Mouse (Mus musculus): ENCODE data around the gene Ptrh1.

Gene Ptrh1

GRCm38 (mm10) chr2:32756674-32757055 is 18.9 kb upstream of the Ptrh1 start:
- no peak for DNase-seq (ENCODE audit: low spot score in 2 of 2)

GRCm38 (mm10) chr2:32757056-32757845 is 18.3 kb upstream of the Ptrh1 start, which contains the start of gene Tor2a:
Gene Tor2a, plus strand, starts transcription at chr2:32757234.
- peak; percentile 98 for DNase-seq (ENCODE audit: low spot score in 2 of 2)

DNA sequence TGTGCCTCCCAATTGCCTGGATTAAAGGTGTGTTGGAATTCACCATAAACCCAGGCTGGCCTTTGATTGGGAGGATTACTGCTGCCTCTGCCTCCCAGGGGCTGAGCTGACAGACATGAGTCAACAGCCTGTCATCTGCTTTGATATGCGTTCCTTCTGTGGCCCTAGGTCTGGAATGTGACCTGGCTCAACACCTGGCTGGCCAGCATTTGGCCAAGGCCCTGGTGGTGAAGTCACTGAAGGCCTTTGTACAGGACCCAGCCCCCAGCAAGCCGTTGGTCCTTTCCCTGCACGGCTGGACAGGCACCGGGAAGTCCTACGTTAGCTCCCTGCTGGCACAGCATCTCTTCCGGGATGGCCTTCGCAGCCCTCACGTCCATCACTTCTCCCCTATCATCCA is 17.1 kb upstream of the Ptrh1 start:
- DNase-seq (ENCODE audit: low spot score in 2 of 2) = no peak

DNA sequence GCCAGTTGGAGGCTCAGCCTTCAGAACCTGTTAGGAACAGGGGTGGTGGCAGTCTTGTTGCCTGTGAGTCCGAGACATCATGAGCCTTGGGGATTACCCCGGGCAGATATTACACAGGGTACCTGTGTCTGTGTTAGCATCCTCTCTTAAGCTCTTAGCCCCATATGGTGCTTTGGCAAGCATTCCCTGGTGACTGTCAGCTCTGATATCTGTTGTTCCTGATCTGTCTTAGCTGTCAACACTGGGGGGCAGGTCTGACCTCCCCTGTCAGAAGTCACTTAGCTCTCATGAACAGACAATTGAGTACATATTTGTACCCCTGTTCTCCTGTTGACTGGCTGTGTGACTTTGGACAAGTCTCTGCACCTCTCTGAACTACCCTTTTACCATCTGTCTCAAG is 16.6 kb upstream of the Ptrh1 start:
- DNase-seq (ENCODE audit: low spot score in 2 of 2) = no peak

- no peak for DNase-seq (ENCODE audit: low spot score in 2 of 2)
These were observed 14.2 kb upstream of the Ptrh1 start for GRCm38 (mm10) chr2:32761361-32761760.

DNA sequence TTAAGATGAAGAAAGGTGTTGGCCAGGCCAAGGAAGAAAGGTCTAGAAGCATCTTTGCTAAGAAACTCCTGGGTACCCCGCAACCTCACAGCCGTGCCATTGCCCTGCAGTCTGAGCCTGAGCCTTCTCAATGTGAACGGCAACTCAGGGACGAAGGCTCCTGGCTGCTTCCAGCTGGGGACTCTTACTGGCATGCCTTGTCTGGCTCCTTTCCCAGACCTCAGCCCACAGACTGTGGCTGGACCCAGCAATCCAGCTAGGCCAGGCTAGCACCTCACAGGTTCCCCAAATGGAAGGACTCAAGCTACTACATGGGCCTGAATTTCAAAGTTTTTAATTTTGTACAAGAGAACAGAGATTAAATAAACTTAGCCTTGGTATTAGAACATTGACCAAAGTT is 13.7 kb upstream of the Ptrh1 start:
- no peak for DNase-seq (ENCODE audit: low spot score in 2 of 2)

GRCm38 (mm10) chr2:32763353-32763752 is 12.2 kb upstream of the Ptrh1 start:
- no peak for DNase-seq (ENCODE audit: low spot score in 2 of 2)

DNA sequence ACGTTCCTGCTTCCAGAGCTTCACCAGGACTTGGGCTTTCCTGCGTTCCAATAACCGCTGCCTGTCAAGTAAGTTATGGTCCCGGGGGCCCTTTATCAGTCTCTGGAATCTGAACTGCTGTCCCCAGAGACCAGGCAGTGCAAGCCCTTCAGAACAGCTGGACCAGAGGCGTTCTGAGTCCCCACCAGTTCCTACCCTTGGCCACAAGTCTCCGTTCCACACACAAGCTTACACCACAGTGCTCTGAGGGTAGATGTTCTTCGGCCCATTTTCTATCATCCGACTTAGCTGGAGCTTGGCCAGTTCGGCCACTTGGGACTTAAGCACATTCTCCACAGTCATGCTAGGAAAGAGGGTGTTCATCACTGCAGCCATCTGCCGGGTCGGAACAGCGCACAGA is 8.3 kb upstream of the Ptrh1 start:
- DNase-seq (ENCODE audit: low spot score in 2 of 2) = no peak

GRCm38 (mm10) chr2:32768661-32769285 is 6.8 kb upstream of the Ptrh1 start:
- no peak for DNase-seq (ENCODE audit: low spot score in 2 of 2)

DNA sequence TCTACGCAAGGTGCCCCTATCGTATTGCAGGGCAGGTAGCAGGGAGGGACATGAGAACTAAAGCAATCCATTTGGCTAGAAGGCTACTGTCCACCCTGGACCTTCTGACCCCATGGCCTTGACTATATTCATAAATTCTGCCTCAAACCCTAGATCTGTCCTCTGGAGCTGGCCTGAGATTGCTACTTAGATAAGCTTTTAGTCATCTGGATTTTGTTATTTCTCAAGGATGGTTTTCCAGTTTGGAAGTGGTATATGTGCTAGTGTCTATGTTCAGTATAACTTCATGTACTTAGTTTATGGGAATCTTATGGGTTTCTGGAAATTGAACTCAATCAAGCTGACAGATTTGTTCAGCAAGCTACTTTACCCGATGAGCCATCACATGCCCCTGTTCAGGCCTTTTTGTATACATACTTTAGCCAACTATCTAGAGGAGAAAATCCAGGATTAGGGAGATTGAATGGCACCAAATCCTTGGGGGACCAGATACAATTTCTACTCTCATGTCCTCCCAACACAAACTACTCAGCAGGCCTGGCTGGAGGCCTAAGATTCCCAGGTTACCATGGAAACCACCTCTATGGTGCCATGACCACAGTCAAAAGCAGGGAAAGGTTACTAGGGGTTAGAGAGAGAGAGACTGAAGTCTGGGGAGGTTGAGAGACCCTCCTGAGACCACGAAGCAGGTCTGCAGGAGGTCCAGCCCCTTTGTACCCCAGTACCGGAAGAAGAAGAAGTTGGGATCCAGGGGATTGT is 6.1 kb upstream of the Ptrh1 start:
- no peak for DNase-seq (ENCODE audit: low spot score in 2 of 2)

GRCm38 (mm10) chr2:32771886-32772285 is 3.7 kb upstream of the Ptrh1 start:
- no peak for DNase-seq (ENCODE audit: low spot score in 2 of 2)

DNA sequence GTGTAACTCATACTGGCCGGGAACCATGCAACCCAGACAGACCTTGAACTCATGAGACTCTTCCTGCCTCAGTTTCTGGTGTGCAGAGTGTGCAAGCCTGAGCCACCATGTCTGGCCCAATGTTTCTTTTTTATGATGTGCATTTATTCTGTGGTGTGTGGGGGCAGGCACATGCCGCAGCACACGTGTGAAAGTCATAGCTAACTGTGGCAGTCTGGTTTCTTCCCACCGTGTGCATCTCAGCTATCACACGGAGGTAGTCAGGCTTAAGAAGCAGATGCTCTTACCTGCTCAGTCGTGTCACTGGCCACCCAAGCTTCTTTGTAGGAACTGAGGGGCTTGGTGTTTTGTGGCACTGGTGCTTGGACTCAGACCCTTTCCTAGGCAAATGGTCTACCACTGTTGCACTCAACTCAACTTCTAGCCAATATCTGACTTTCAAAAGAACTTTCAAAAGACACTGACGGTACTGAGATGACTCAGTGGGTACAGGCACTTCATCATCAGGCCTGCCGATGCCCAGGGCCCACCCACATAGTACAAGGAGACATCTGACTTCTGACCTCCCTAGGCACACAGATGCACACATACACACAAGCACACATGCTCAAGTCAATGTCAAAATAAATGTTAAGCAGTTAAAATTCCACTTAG is 2.8 kb upstream of the Ptrh1 start:
- no peak for DNase-seq (ENCODE audit: low spot score in 2 of 2)

GRCm38 (mm10) chr2:32776192-32776591 is 606 bp downstream of the Ptrh1 start:
- no peak for DNase-seq (ENCODE audit: low spot score in 2 of 2)

GRCm38 (mm10) chr2:32778081-32778480 is 2.5 kb downstream of the Ptrh1 start:
- no peak for DNase-seq (ENCODE audit: low spot score in 2 of 2)

- DNase-seq (ENCODE audit: low spot score in 2 of 2) = peak in 1 of 2 experiments; percentile 72
These were observed 3.5 kb downstream of the Ptrh1 start for GRCm38 (mm10) chr2:32779131-32779530.

- no peak for DNase-seq (ENCODE audit: low spot score in 2 of 2)
These were observed 4.1 kb downstream of the Ptrh1 start for GRCm38 (mm10) chr2:32779714-32780113.

DNA sequence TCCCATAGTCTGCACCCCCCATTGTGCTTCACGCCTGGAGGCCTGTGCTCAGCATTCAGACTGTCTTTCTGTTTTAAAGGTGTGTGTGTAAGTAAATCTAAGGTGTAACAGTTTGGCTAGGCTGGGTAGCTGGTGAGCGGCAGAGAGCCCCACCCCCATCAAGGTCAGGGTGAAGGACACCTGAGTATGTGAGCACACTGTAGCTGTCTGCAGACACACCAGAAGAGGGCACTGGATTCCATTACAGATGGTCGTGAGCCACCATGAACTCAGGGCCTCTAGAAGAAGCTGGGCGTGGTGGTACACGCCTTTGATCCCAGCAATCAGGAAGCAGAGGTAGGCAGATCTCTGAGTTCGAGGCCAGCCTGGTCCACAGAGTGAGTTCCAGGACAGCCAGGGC is 6.1 kb downstream of the Ptrh1 start:
- no peak for DNase-seq (ENCODE audit: low spot score in 2 of 2)

DNA sequence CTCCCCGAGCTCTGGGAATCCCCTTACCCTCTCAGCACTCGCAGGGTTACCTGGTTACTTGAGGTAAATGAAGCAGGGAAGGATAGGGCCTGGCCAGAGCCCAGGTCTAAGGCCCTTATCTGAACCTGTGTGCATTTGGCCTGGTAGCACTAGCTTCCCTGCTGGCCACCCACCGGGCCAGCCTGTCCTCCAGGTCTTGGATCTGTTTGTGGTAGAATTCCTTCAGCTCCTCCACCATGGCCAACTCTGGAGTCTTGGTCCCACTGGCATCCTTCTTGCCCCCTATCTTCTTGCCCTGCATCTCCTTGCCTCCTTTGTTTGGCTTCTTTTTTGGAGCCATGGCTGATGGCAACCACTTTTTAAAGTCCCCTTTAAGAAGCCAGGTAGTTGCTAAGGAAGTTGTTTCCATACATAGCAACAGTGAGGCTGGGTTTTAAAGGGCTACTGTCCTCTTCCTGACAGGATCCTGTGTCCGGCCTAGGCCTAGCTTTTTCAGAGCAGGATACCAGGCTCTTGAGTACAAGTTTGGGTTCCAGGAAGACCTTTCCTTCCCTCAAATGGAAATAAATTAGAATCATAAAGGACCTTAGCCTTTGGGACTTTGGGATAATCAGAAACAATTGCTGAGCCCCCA is 8.6 kb downstream of the Ptrh1 start, which contains the start of gene Cfap157:
Cfap157 (minus strand) TSS at position 381 of the 634 bp plus-strand sequence.
- no peak for DNase-seq (ENCODE audit: low spot score in 2 of 2)

DNA sequence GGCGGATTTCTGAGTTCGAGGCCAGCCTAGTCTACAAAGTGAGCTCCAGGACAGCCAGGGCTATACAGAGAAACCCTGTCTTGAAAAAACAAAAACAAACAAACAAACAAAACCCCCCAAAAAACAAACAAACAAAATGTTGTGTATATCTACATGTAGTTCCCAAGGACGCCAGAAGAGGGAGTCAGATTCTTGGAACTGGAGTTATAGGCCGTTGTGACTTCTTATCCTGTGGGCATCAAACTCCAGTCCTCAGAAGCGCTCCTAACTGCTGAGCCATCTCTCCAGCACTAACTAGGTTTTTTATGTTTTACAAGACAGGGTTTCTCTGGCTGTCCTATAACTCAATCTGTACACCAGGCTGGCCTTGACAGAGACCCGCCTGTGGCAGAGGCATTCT is 11.6 kb downstream of the Ptrh1 start:
- DNase-seq (ENCODE audit: low spot score in 2 of 2) = no peak

GRCm38 (mm10) chr2:32788581-32788980 is 13.0 kb downstream of the Ptrh1 start:
- no peak for DNase-seq (ENCODE audit: low spot score in 2 of 2)

- no peak for DNase-seq (ENCODE audit: low spot score in 2 of 2)
These were observed 15.7 kb downstream of the Ptrh1 start for GRCm38 (mm10) chr2:32791297-32791696.

Measured in right cerebral cortex, postnatal 10 days (tissue).